Mouse (Mus musculus) frontal cortex, adult (tissue): Measurements from ENCODE around the gene Gm8890.
"Not testable (repeated sequence)": the region's sequence is repeated elsewhere in the genome, so short reads cannot be mapped to it uniquely, and the experiment has no call there.

Source experiments
- ATAC-seq: cut with Nextera tagmentation; 2 replicates; pipeline ENCODE4 v1.9.2; 2017; ENCODE audit warnings: mild to moderate bottlenecking, moderate library complexity, mixed read lengths; ENCODE audit not compliant: low TSS enrichment

The Gm8890 gene

GRCm38 (mm10) chr5:11255733-11256132 is at the start of gene Gm8890:
Gm8890 (plus strand) TSS chr5:11256033.
- ATAC-seq: not testable (repeated sequence)

- ATAC-seq: not testable (repeated sequence)
Measured at GRCm38 (mm10) chr5:11256221-11256620, 388 bp downstream of the Gm8890 start.
